Mouse (Mus musculus) midbrain, embryonic 13.5 days (tissue): ENCODE measurements around the gene Chrm3. TPM values are rescaled to one million over a fixed set of nuclear protein-coding genes. Genes with fewer than 3 reads are reported as not detected.

Source experiments
- ATAC-seq: fragments of 200-750 bp; cut with Nextera tagmentation; 2 replicates; pipeline ENCODE4 v1.8.0; 2017; ENCODE audit warnings: mild to moderate bottlenecking, moderate TSS enrichment, moderate library complexity
- H3K27ac ChIP-seq: fragments of 300-500 bp; sonication (generic); 2 replicates; pipeline ENCODE4 v1.5.1; 2015; ENCODE audit warnings: inconsistent platforms, mild to moderate bottlenecking, moderate library complexity
- H3K27me3 ChIP-seq: fragments of 300-500 bp; sonication (generic); 2 replicates; pipeline ENCODE4 v1.6.1; 2015; ENCODE audit warnings: mild to moderate bottlenecking, inconsistent platforms
- H3K36me3 ChIP-seq: fragments of 300-500 bp; sonication (generic); 2 replicates; pipeline ENCODE4 v1.6.1; 2015; ENCODE audit warnings: mild to moderate bottlenecking, inconsistent platforms
- H3K4me1 ChIP-seq: fragments of 300-500 bp; sonication (generic); replicated peaks from 2 replicates; pipeline ENCODE4 v1.6.1; 2015; ENCODE audit warnings: inconsistent platforms
- H3K4me2 ChIP-seq: fragments of 300-500 bp; sonication (generic); replicated peaks from 2 replicates; pipeline ENCODE4 v1.6.1; 2015; ENCODE audit warnings: moderate library complexity, mild to moderate bottlenecking, inconsistent platforms
- H3K4me3 ChIP-seq: fragments of 300-500 bp; sonication (generic); replicated peaks from 2 replicates; pipeline ENCODE4 v1.5.1; 2015; ENCODE audit warnings: mild to moderate bottlenecking, inconsistent platforms
- H3K9ac ChIP-seq: fragments of 300-500 bp; sonication (generic); replicated peaks from 2 replicates; pipeline ENCODE4 v1.6.1; 2015; ENCODE audit warnings: mild to moderate bottlenecking, inconsistent platforms
- H3K9me3 ChIP-seq: fragments of 300-500 bp; sonication (generic); 2 replicates; pipeline ENCODE4 v1.6.1; 2016; ENCODE audit warnings: mild to moderate bottlenecking, inconsistent platforms
- WGBS: fragments of 180-500 bp; shearing (Covaris S2); methylation state at CpG from one replicate; pipeline ENCODE4 v1.1.7; 2015; 5-methylcytosine and 5-hydroxymethylcytosine counted together
- polyA plus RNA-seq: library from polyadenylated mRNA; unstranded; fragments of >200 nt; fragmentation: Nextera tagmentation; extraction: Ambion mirVana; gene quantifications from 2 replicates; pipeline ENCODE4 v1.2.1, GENCODE M21; 2015

Gene Chrm3
- polyA plus RNA-seq, 1 experiment from 2014 or later, result 1.4 TPM

- H3K4me3 ChIP-seq, result no peak overlapping the region
- WGBS, result 58% methylated on average over 1 of the region's 1 CpGs
- no peaks in the 10 kb centered on the region for H3K27me3 ChIP-seq
- H3K36me3 ChIP-seq, result no peaks in the 10 kb centered on the region
- H3K9ac ChIP-seq, result no peak overlapping the region
- no peak overlapping the region for H3K4me2 ChIP-seq
- H3K27ac ChIP-seq, result no peak overlapping the region
- H3K9me3 ChIP-seq, result no peaks in the 10 kb centered on the region
- no peaks in the 10 kb centered on the region; the same call in 1 of the 2 replicates for H3K4me1 ChIP-seq
- no peak for ATAC-seq
Observed at GRCm38 (mm10) chr13:9897231-9897630, 463.4 kb downstream of the Chrm3 start.

- H3K9me3 ChIP-seq, result no peaks in the 10 kb centered on the region
- H3K9ac ChIP-seq, result no peak overlapping the region
- 84% methylated on average over 11 of the region's 11 CpGs for WGBS
- H3K27me3 ChIP-seq, result no peaks in the 10 kb centered on the region
- no peak overlapping the region for H3K4me2 ChIP-seq
- no peaks in the 10 kb centered on the region for H3K36me3 ChIP-seq
- ATAC-seq, result no peak
- H3K4me1 ChIP-seq, result no peaks in the 10 kb centered on the region; the same call in 1 of the 2 replicates
- no peak overlapping the region for H3K27ac ChIP-seq
- no peak overlapping the region for H3K4me3 ChIP-seq
Observed at GRCm38 (mm10) chr13:9895045-9895625, 465.5 kb downstream of the Chrm3 start.

DNA sequence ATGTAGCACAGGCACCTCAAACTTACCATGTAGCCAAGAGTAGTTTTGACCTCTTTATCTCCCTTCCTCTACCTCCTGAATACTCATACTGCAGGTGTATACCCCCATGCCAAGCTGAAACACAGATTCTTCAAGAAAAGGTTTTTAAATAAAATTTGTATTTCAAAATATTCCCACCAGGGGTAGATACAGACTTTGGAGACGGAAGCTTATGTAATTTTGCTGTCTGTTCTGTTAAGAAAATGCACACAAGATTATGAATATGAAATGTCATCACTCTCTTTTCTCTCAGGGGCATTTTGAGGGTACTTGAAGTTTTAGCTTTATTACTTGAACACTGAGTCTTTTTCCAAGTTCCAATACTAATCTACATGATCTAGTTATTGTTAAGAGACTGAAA is 469.6 kb downstream of the Chrm3 start:
- Histone ChIP-seq H3K27ac (no peak overlapping the region), H3K4me1 (no peaks in the 10 kb centered on the region), H3K9ac (no peak overlapping the region), H3K9me3 (no peaks in the 10 kb centered on the region), H3K36me3 (no peaks in the 10 kb centered on the region), H3K4me3 (no peak overlapping the region), H3K27me3 (no peaks in the 10 kb centered on the region), H3K4me2 (no peak overlapping the region)
- WGBS, result 91% methylated on average over 1 of the region's 1 CpGs
- no peak for ATAC-seq

- Histone ChIP-seq H3K27ac (no peak overlapping the region), H3K36me3 (no peaks in the 10 kb centered on the region), H3K4me3 (no peak overlapping the region), H3K27me3 (no peaks in the 10 kb centered on the region), H3K4me1 (no peaks in the 10 kb centered on the region), H3K9ac (no peak overlapping the region), H3K9me3 (no peaks in the 10 kb centered on the region), H3K4me2 (no peak overlapping the region)
- 0 out of 2 replicates have a peak, but pooled peaks have one; percentile 27 for ATAC-seq
- WGBS, result 34% methylated on average over 5 of the region's 5 CpGs
Observed at GRCm38 (mm10) chr13:9890460-9890859, 470.2 kb downstream of the Chrm3 start.

DNA sequence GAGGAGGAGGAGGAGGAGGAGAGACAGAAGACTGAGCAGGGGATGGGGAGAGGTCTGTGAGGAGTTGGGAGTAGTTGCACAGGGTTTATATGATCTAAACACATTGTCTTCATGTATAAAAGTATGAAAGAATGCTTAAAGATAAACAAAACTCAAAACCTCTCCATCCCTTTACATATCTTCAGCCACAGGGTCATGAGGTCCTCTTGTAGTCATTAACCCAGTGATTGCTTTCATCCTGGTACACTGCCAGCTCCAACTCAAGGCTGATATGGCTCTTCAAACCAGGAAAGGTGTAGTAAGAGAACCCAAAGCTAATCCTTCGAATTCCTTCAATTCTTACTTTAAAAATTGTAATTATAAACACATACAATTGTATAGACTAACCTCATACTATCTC is 470.7 kb downstream of the Chrm3 start:
- H3K36me3 ChIP-seq, result no peaks in the 10 kb centered on the region
- no peak overlapping the region for H3K4me2 ChIP-seq
- H3K9ac ChIP-seq, result no peak overlapping the region
- H3K27me3 ChIP-seq, result no peaks in the 10 kb centered on the region
- H3K9me3 ChIP-seq, result no peaks in the 10 kb centered on the region
- H3K27ac ChIP-seq, result no peak overlapping the region
- ATAC-seq, result no peak
- 81% methylated on average over 1 of the region's 1 CpGs for WGBS
- no peaks in the 10 kb centered on the region for H3K4me1 ChIP-seq
- H3K4me3 ChIP-seq, result no peak overlapping the region

DNA sequence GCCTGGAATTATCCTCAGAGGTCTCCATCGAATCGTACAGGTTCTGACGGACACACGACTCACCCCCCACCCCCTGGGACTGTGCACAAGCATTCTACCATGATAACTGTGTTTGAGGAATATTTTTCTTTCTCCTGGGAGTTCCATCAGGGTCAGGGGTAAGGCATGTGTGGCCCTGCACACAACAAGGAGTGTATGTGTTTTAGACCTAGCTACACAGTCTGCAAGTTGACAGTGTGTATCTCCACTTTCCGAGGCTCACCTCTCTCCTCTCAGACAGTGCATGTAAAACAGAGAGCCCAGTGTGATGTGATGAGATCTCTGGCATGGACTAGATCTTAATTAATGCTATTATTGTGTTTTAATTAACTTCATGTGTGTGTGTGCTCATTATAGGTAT is 472.4 kb downstream of the Chrm3 start:
- no peaks in the 10 kb centered on the region for H3K4me1 ChIP-seq
- no peak overlapping the region for H3K27ac ChIP-seq
- no peaks in the 10 kb centered on the region for H3K36me3 ChIP-seq
- WGBS, result 75% methylated on average over 5 of the region's 5 CpGs
- no peak overlapping the region for H3K9ac ChIP-seq
- no peak overlapping the region for H3K4me3 ChIP-seq
- H3K27me3 ChIP-seq, result no peaks in the 10 kb centered on the region
- no peaks in the 10 kb centered on the region for H3K9me3 ChIP-seq
- H3K4me2 ChIP-seq, result no peak overlapping the region
- no peak for ATAC-seq

- H3K9ac ChIP-seq, result no peak overlapping the region
- 91% methylated on average over 5 of the region's 5 CpGs for WGBS
- H3K27me3 ChIP-seq, result no peaks in the 10 kb centered on the region
- no peak overlapping the region for H3K4me3 ChIP-seq
- no peak overlapping the region for H3K4me2 ChIP-seq
- H3K36me3 ChIP-seq, result no peaks in the 10 kb centered on the region
- H3K9me3 ChIP-seq, result no peaks in the 10 kb centered on the region
- no peaks in the 10 kb centered on the region for H3K4me1 ChIP-seq
- H3K27ac ChIP-seq, result no peak overlapping the region
- ATAC-seq, result no peak
Observed at GRCm38 (mm10) chr13:9887261-9887660, 473.4 kb downstream of the Chrm3 start.

DNA sequence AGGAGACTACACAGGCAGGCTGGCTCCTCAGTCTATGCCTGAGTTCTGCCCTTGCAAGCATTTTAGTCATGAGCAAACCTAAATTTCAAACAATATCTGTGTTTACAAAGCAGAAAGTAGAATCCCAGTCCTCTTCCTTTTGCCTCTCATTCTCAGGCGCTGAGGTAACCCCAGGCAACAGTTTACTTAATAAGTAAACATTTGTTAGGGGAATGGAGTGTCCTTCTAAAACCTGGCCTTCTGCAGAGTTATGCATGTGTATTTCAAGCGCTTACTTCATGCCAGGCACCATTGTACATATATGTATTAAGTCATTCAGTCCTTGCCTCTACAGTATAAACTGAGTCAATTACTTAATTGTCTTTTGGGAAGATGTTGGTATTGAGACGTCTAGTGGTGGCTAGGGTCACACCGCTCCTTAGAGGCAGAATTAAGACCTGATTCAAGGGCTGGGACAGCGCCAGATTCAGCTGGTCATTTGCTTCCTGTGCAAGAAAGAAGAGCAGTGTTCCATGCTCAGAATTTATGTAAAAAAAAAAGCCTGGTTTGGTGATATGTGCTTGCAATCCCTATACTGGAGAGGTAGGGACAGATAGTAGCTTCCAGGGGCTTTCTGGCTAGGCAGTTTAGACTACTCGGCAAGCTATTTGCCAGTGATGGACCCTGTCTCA is 474.0 kb downstream of the Chrm3 start:
- ATAC-seq, result no peak
- no peaks in the 10 kb centered on the region for H3K36me3 ChIP-seq

GRCm38 (mm10) chr13:9882362-9883282 is 478.0 kb downstream of the Chrm3 start:
- no peak overlapping the region for H3K4me2 ChIP-seq
- no peaks in the 10 kb centered on the region for H3K9me3 ChIP-seq
- WGBS, result 41% methylated on average over 15 of the region's 15 CpGs
- H3K4me1 ChIP-seq, result no peaks in the 10 kb centered on the region
- ATAC-seq, result peak; percentile 92
- no peak overlapping the region for H3K9ac ChIP-seq
- no peak overlapping the region for H3K27ac ChIP-seq
- H3K4me3 ChIP-seq, result no peak overlapping the region
- H3K36me3 ChIP-seq, result no peaks in the 10 kb centered on the region
- H3K27me3 ChIP-seq, result no peaks in the 10 kb centered on the region

More for the DNA sequence above, 474.0 kb downstream of the Chrm3 start:
- Histone ChIP-seq H3K4me3 (no peak overlapping the region), H3K27ac (no peak overlapping the region), H3K9me3 (no peaks in the 10 kb centered on the region), H3K9ac (no peak overlapping the region), H3K27me3 (no peaks in the 10 kb centered on the region), H3K4me1 (no peaks in the 10 kb centered on the region), H3K4me2 (no peak overlapping the region)
- WGBS, result 85% methylated on average over 6 of the region's 6 CpGs

GRCm38 (mm10) chr13:9881930-9882329 is 478.7 kb downstream of the Chrm3 start:
- Histone ChIP-seq H3K9me3 (no peaks in the 10 kb centered on the region), H3K4me2 (no peak overlapping the region), H3K27ac (no peak overlapping the region), H3K27me3 (no peaks in the 10 kb centered on the region), H3K36me3 (no peaks in the 10 kb centered on the region), H3K4me3 (no peak overlapping the region), H3K4me1 (no peaks in the 10 kb centered on the region), H3K9ac (no peak overlapping the region)
- 55% methylated on average over 4 of the region's 4 CpGs for WGBS
- peak; percentile 54 for ATAC-seq

- WGBS, result 86% methylated on average over 4 of the region's 4 CpGs
- Histone ChIP-seq H3K27ac (no peak overlapping the region), H3K4me1 (no peaks in the 10 kb centered on the region), H3K4me2 (no peak overlapping the region), H3K9ac (no peak overlapping the region), H3K27me3 (no peaks in the 10 kb centered on the region), H3K4me3 (no peak overlapping the region), H3K36me3 (no peaks in the 10 kb centered on the region), H3K9me3 (no peaks in the 10 kb centered on the region)
- ATAC-seq, result no peak
Observed at GRCm38 (mm10) chr13:9880401-9880800, 480.2 kb downstream of the Chrm3 start.

- WGBS, result 90% methylated on average over 7 of the region's 7 CpGs
- no peak overlapping the region for H3K27ac ChIP-seq
- H3K27me3 ChIP-seq, result no peaks in the 10 kb centered on the region
- no peak overlapping the region for H3K9ac ChIP-seq
- H3K4me3 ChIP-seq, result no peak overlapping the region
- no peak overlapping the region for H3K4me2 ChIP-seq
- H3K9me3 ChIP-seq, result no peaks in the 10 kb centered on the region
- no peaks in the 10 kb centered on the region for H3K4me1 ChIP-seq
- H3K36me3 ChIP-seq, result no peaks in the 10 kb centered on the region
- ATAC-seq, result no peak
Observed at GRCm38 (mm10) chr13:9878596-9879010, 482.0 kb downstream of the Chrm3 start.
